Mouse (Mus musculus): Measurements from ENCODE around the gene Podxl2. TPM values are rescaled to one million over a fixed set of nuclear protein-coding genes. Genes with fewer than 3 reads are reported as not detected.

The Podxl2 gene
- polyA plus RNA-seq, 1 experiment from 2014 or later, result 10.7 TPM

DNA sequence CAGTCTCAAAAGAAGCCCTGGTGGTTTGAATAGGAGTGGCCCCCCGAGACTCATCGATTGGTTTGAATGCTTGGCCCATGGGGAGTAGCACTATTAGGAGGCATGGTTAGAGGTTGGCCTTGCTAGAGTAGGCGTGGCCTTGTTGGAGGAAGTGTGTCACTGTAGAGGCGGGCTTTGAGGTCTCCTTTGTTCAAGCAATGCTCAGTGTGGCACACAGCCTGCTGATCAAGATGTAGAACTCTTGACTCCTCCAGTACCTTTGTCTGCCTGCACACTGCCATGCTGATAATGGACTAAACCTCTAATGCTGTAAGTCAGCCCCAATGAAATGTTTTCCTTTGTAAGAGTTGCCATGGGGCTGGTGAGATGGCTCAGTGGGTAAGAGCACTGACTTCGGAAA is 42.2 kb downstream of the Podxl2 start:
- peak; percentile 52 for ATAC-seq (replicated peaks; ENCODE audit: low FRiP score)
- H3K9ac ChIP-seq (ENCODE audit: low read depth, low read length), result no peak overlapping the region
- H3K27ac ChIP-seq (ENCODE audit: low read depth, low read length), result no peak overlapping the region
- peaks cover 2% of the 10 kb centered on the region; the same call in 1 of the 2 replicates for H3K36me3 ChIP-seq (ENCODE audit: control insufficient read depth, insufficient read depth, low read length)
- no peaks in the 10 kb centered on the region for H3K9me3 ChIP-seq (ENCODE audit: control insufficient read depth, low read length)
- WGBS, result 70% methylated on average over 5 of the region's 5 CpGs
- H3K27me3 ChIP-seq (replicated peaks; ENCODE audit: control insufficient read depth, insufficient read depth, low read length), result no peaks in the 10 kb centered on the region
- H3K4me3 ChIP-seq (ENCODE audit: low read depth, low read length), result no peak overlapping the region
- DNase-seq (ENCODE audit: low spot score), result no peak
- H3K4me1 ChIP-seq (replicated peaks; ENCODE audit: control insufficient read depth, insufficient read depth, low read length), result peaks cover 9% of the 10 kb centered on the region
- H3K4me2 ChIP-seq, result no peak overlapping the region

- Histone ChIP-seq H3K36me3 (ENCODE audit: control insufficient read depth, insufficient read depth, low read length) (no peaks in the 10 kb centered on the region), H3K27ac (ENCODE audit: low read depth, low read length) (no peak overlapping the region), H3K9me3 (ENCODE audit: control insufficient read depth, low read length) (no peaks in the 10 kb centered on the region), H3K4me2 (no peak overlapping the region), H3K4me1 (replicated peaks; ENCODE audit: control insufficient read depth, insufficient read depth, low read length) (peaks cover 9% of the 10 kb centered on the region), H3K4me3 (ENCODE audit: low read depth, low read length) (no peak overlapping the region), H3K9ac (ENCODE audit: low read depth, low read length) (no peak overlapping the region), H3K27me3 (replicated peaks; ENCODE audit: control insufficient read depth, insufficient read depth, low read length) (no peaks in the 10 kb centered on the region)
- DNase-seq (ENCODE audit: low spot score) (peak; percentile 55), ATAC-seq (replicated peaks; ENCODE audit: low FRiP score) (no peak)
- whole genome bisulfite sequencing, result 33% methylated on average over 8 of the region's 8 CpGs
Measured at GRCm38 (mm10) chr6:88831456-88831855, 43.4 kb downstream of the Podxl2 start.

DNA sequence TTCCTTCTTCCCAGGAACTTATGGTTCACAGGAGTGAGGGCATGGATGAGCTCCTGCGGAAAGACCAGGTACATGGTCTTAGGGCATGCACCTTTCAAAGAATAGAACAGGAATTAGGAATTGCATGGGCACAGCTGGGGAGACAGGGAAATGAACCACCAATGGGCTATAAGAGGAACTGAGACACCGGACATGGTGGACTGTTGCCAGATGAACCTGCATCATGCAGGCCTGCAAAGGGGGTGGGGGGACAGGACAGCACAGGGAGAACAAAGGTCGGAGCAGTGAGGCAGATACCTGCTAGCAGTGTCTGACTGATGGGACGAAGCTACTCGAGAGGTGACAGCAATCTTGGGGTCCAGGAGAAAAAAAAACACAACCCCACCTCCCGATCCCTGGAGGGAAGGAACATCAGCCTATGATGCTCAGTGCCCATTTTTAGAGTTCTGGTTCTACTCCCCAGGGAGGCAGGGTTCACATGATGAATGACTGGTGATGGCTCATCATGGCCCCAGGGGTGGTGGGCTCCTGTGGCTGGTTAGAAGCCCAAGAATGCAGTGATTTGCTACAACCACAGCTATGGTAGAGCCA is 44.6 kb downstream of the Podxl2 start:
- no peak overlapping the region for H3K4me3 ChIP-seq (ENCODE audit: low read depth, low read length)
- ATAC-seq (replicated peaks; ENCODE audit: low FRiP score) (no peak), DNase-seq (ENCODE audit: low spot score) (no peak)
- H3K9ac ChIP-seq (ENCODE audit: low read depth, low read length), result no peak overlapping the region
- no peaks in the 10 kb centered on the region for H3K27me3 ChIP-seq (replicated peaks; ENCODE audit: control insufficient read depth, insufficient read depth, low read length)
- H3K9me3 ChIP-seq (ENCODE audit: control insufficient read depth, low read length), result no peaks in the 10 kb centered on the region
- no peak overlapping the region for H3K4me2 ChIP-seq
- no peaks in the 10 kb centered on the region for H3K36me3 ChIP-seq (ENCODE audit: control insufficient read depth, insufficient read depth, low read length)
- peaks cover 7% of the 10 kb centered on the region for H3K4me1 ChIP-seq (replicated peaks; ENCODE audit: control insufficient read depth, insufficient read depth, low read length)
- no peak overlapping the region for H3K27ac ChIP-seq (ENCODE audit: low read depth, low read length)
- 79% methylated on average over 6 of the region's 6 CpGs for WGBS

- no peak overlapping the region for H3K9ac ChIP-seq (ENCODE audit: low read depth, low read length)
- H3K9me3 ChIP-seq (ENCODE audit: control insufficient read depth, low read length), result no peaks in the 10 kb centered on the region
- ATAC-seq (replicated peaks; ENCODE audit: low FRiP score), result no peak
- 77% methylated on average over 4 of the region's 4 CpGs for WGBS
- H3K4me3 ChIP-seq (ENCODE audit: low read depth, low read length), result no peak overlapping the region
- H3K36me3 ChIP-seq (ENCODE audit: control insufficient read depth, insufficient read depth, low read length), result no peaks in the 10 kb centered on the region
- H3K27me3 ChIP-seq (replicated peaks; ENCODE audit: control insufficient read depth, insufficient read depth, low read length), result no peaks in the 10 kb centered on the region
- no peak for DNase-seq (ENCODE audit: low spot score)
- no peak overlapping the region for H3K4me2 ChIP-seq
- H3K27ac ChIP-seq (ENCODE audit: low read depth, low read length), result no peak overlapping the region
- H3K4me1 ChIP-seq (replicated peaks; ENCODE audit: control insufficient read depth, insufficient read depth, low read length), result 0 out of 2 replicates have a peak, but pooled peaks cover 4% of the 10 kb centered on the region
Measured at GRCm38 (mm10) chr6:88829579-88829978, 45.3 kb downstream of the Podxl2 start.

GRCm38 (mm10) chr6:88828206-88829009 is 46.4 kb downstream of the Podxl2 start:
- Histone ChIP-seq H3K4me3 (ENCODE audit: low read depth, low read length) (no peak overlapping the region), H3K9me3 (ENCODE audit: control insufficient read depth, low read length) (no peaks in the 10 kb centered on the region), H3K27ac (ENCODE audit: low read depth, low read length) (no peak overlapping the region), H3K4me2 (no peak overlapping the region), H3K27me3 (replicated peaks; ENCODE audit: control insufficient read depth, insufficient read depth, low read length) (no peaks in the 10 kb centered on the region), H3K36me3 (ENCODE audit: control insufficient read depth, insufficient read depth, low read length) (no peaks in the 10 kb centered on the region), H3K4me1 (replicated peaks; ENCODE audit: control insufficient read depth, insufficient read depth, low read length) (0 out of 2 replicates have a peak, but pooled peaks cover 1% of the 10 kb centered on the region), H3K9ac (ENCODE audit: low read depth, low read length) (no peak overlapping the region)
- ATAC-seq (replicated peaks; ENCODE audit: low FRiP score) (no peak), DNase-seq (ENCODE audit: low spot score) (no peak)
- 63% methylated on average over 15 of the region's 15 CpGs for WGBS

DNA sequence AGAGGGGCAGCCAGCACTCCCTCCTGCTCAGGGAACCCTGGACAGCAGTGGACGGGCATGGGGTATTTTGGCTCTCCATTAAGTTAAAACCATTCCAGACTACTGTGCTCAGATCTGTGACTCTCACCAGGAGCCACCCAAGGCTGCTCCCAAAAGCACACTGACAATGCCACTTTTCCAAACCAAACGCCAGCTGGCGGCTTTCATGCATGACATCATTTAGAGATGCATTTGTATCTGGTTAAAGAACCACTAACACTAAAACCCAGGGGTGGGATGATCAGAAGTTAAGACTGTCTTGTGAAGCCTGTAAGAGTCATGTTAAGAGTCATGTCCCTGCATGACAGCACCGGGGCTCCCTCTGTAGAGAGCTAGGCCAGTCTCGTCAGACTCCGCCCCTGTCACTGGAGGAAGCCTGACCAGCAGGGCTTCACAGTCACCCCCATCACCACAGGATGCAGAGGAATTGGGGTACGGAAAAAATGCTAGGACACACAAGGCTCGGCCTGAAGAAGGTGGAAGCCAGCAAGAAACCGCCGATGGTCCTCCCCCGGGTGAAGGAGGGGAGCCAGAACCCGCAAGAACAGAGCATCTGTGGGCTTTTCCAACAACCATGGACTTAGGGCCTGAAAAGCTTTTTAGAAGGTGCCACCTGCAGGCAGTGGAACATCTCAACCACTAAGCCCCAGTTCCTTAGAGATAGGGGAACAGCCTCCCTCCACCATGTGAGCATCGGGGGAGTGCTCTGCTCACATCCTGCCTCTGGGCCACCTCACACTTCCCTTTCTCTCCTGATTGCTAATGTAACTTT is 47.2 kb downstream of the Podxl2 start:
- Histone ChIP-seq H3K9ac (ENCODE audit: low read depth, low read length) (no peak overlapping the region), H3K4me2 (no peak overlapping the region), H3K9me3 (ENCODE audit: control insufficient read depth, low read length) (no peaks in the 10 kb centered on the region), H3K4me3 (ENCODE audit: low read depth, low read length) (no peak overlapping the region), H3K27ac (ENCODE audit: low read depth, low read length) (no peak overlapping the region), H3K27me3 (replicated peaks; ENCODE audit: control insufficient read depth, insufficient read depth, low read length) (no peaks in the 10 kb centered on the region), H3K4me1 (replicated peaks; ENCODE audit: control insufficient read depth, insufficient read depth, low read length) (no peaks in the 10 kb centered on the region), H3K36me3 (ENCODE audit: control insufficient read depth, insufficient read depth, low read length) (no peaks in the 10 kb centered on the region)
- ATAC-seq (replicated peaks; ENCODE audit: low FRiP score), result no peak
- DNase-seq (ENCODE audit: low spot score), result no peak
- 53% methylated on average over 13 of the region's 13 CpGs for WGBS

DNA sequence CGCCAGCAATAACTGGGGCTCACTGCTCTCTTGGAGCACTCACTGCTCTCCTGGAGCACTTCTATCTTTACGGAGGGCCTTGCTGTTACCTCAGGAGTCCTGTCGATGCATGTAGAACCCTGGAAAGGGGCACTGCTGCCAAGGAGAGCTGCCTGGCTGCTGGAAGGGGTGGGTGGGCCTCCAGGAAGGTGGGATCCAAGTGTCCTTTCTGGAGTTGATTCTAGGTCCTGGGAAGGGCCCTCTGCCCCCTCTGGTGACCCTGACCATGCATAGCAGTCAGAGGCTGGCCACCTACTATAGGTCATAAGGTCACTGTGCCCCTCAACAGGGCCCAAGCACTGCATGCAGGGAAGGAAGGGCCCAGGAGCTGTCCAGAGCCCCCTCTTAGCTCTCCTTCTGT is 47.9 kb downstream of the Podxl2 start:
- Histone ChIP-seq H3K4me3 (ENCODE audit: low read depth, low read length) (no peak overlapping the region), H3K9ac (ENCODE audit: low read depth, low read length) (no peak overlapping the region), H3K4me1 (replicated peaks; ENCODE audit: control insufficient read depth, insufficient read depth, low read length) (no peaks in the 10 kb centered on the region), H3K9me3 (ENCODE audit: control insufficient read depth, low read length) (no peaks in the 10 kb centered on the region), H3K27ac (ENCODE audit: low read depth, low read length) (no peak overlapping the region), H3K36me3 (ENCODE audit: control insufficient read depth, insufficient read depth, low read length) (no peaks in the 10 kb centered on the region), H3K27me3 (replicated peaks; ENCODE audit: control insufficient read depth, insufficient read depth, low read length) (no peaks in the 10 kb centered on the region), H3K4me2 (no peak overlapping the region)
- no peak for DNase-seq (ENCODE audit: low spot score)
- 78% methylated on average over 3 of the region's 3 CpGs for WGBS
- no peak for ATAC-seq (replicated peaks; ENCODE audit: low FRiP score)

- Histone ChIP-seq H3K27ac (ENCODE audit: low read depth, low read length) (no peak overlapping the region), H3K9ac (ENCODE audit: low read depth, low read length) (no peak overlapping the region), H3K4me1 (replicated peaks; ENCODE audit: control insufficient read depth, insufficient read depth, low read length) (no peaks in the 10 kb centered on the region), H3K4me3 (ENCODE audit: low read depth, low read length) (no peak overlapping the region), H3K27me3 (replicated peaks; ENCODE audit: control insufficient read depth, insufficient read depth, low read length) (no peaks in the 10 kb centered on the region), H3K36me3 (ENCODE audit: control insufficient read depth, insufficient read depth, low read length) (no peaks in the 10 kb centered on the region), H3K4me2 (no peak overlapping the region), H3K9me3 (ENCODE audit: control insufficient read depth, low read length) (no peaks in the 10 kb centered on the region)
- WGBS, result 41% methylated on average over 6 of the region's 6 CpGs
- ATAC-seq (replicated peaks; ENCODE audit: low FRiP score) (peak; percentile 25; the same call in 1 of the 2 replicates), DNase-seq (ENCODE audit: low spot score) (no peak)
Measured at GRCm38 (mm10) chr6:88826545-88826944, 48.3 kb downstream of the Podxl2 start.
